Mouse (Mus musculus) liver, embryonic 11.5 days (tissue): ENCODE data around the gene Rora. TPM values are rescaled to one million over a fixed set of nuclear protein-coding genes. Genes with fewer than 3 reads are reported as not detected.

ENCODE experiments used
- ATAC-seq: fragments of 200-750 bp; cut with Nextera tagmentation; replicated peaks from 2 replicates; pipeline ENCODE4 v1.8.0; 2017; ENCODE audit warnings: moderate number of reproducible peaks, mild to moderate bottlenecking, moderate TSS enrichment, moderate library complexity; ENCODE audit not compliant: low FRiP score
- DNase-seq: peaks from one replicate; pipeline ENCODE4 v3.0.0-alpha.2; 2017; ENCODE audit warnings: low spot score
- H3K27ac ChIP-seq: fragments of 300-500 bp; sonication (generic); 2 replicates; pipeline ENCODE4 v1.5.1; 2014; ENCODE audit warnings: mild to moderate bottlenecking, low read depth, low read length, control low read depth
- H3K27me3 ChIP-seq: fragments of 300-500 bp; sonication (generic); replicated peaks from 2 replicates; pipeline ENCODE4 v1.6.1; 2014; ENCODE audit warnings: low read length, mixed read lengths; ENCODE audit not compliant: control insufficient read depth, insufficient read depth
- H3K36me3 ChIP-seq: fragments of 300-500 bp; sonication (generic); 2 replicates; pipeline ENCODE4 v1.6.1; 2014; ENCODE audit warnings: mild to moderate bottlenecking, low read length, moderate library complexity, mixed read lengths; ENCODE audit not compliant: control insufficient read depth, insufficient read depth
- H3K4me1 ChIP-seq: fragments of 300-500 bp; sonication (generic); replicated peaks from 2 replicates; pipeline ENCODE4 v1.6.1; 2014; ENCODE audit warnings: low read length, mixed read lengths; ENCODE audit not compliant: control insufficient read depth, insufficient read depth
- H3K4me2 ChIP-seq: fragments of 300-500 bp; sonication (generic); 2 replicates; pipeline ENCODE4 v1.6.1; 2014; ENCODE audit warnings: mild to moderate bottlenecking, control low read depth, moderate library complexity
- H3K4me3 ChIP-seq: fragments of 300-500 bp; sonication (generic); 2 replicates; pipeline ENCODE4 v1.5.1; 2014; ENCODE audit warnings: low read depth, low read length, control low read depth
- H3K9ac ChIP-seq: fragments of 300-500 bp; sonication (generic); 2 replicates; pipeline ENCODE4 v1.6.1; 2014; ENCODE audit warnings: low read depth, low read length, control low read depth
- H3K9me3 ChIP-seq: fragments of 300-500 bp; sonication (generic); 2 replicates; pipeline ENCODE4 v1.6.1; 2016; ENCODE audit warnings: low read length, inconsistent platforms, mixed read lengths; ENCODE audit not compliant: control insufficient read depth
- WGBS: fragments of 180-500 bp; shearing (Covaris S2); extraction: QIAGEN DNeasy Blood & Tissue Kit; methylation state at CpG from one replicate; pipeline ENCODE4 v1.1.7; 2014; 5-methylcytosine and 5-hydroxymethylcytosine counted together
- polyA plus RNA-seq: library from polyadenylated mRNA; unstranded; fragments of >200 nt; fragmentation: Nextera tagmentation; extraction: Ambion mirVana; gene quantifications from 2 replicates; pipeline ENCODE4 v1.2.1, GENCODE M21; 2014

Gene Rora
- polyA plus RNA-seq, 1 experiment from 2014 or later, result 4.3 TPM

DNA sequence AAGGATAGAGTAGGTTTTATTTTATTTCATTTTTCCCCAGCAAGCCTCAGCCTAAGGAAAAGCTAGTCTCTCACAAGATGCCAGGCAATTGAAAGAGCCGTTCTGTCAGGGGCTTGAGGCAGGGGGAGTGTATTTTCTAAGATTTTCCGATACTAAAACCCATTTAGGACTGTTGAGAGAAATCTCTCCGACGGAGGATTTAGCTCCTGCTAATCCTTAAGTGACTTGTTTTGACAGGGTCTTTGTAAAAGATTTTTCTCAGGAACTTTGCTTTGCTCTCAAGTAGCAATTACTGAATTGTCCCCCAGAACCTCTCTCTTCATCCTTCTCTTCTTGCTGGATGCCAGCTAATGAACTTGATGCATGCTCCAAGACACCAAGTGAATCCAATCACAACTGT lies 323.3 kb downstream of the Rora start:
- DNase-seq, result no peak
- no peak overlapping the region for H3K27ac ChIP-seq
- no peak for ATAC-seq
- H3K36me3 ChIP-seq, result no peaks in the 10 kb centered on the region
- no peak overlapping the region for H3K4me2 ChIP-seq
- WGBS, result 70% methylated on average over 4 of the region's 4 CpGs
- no peak overlapping the region for H3K9ac ChIP-seq
- H3K4me3 ChIP-seq, result no peak overlapping the region
- no peaks in the 10 kb centered on the region for H3K27me3 ChIP-seq
- no peaks in the 10 kb centered on the region; the same call in 1 of the 2 replicates for H3K4me1 ChIP-seq
- no peaks in the 10 kb centered on the region for H3K9me3 ChIP-seq

DNA sequence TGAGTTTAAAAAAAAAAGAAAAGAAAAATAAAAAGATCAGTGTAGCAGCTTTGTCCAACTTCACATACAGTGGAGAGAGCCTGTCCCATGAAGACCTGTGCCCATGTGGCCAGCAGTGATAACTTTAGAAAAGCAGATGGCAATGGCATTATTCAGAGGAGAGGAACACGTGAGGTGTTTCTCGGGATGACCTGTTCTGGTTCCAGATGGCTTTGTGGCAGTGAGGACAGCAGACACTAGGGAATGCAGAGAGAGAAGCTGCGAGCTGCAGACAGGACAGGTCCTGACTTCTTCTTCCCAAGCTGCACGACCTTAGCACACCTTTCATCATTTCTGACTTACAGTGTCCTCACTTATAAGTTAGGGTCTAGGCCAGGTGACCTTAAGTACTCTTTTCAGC lies 325.1 kb downstream of the Rora start:
- Histone ChIP-seq H3K27me3 (no peaks in the 10 kb centered on the region), H3K4me2 (no peak overlapping the region), H3K9me3 (no peaks in the 10 kb centered on the region), H3K4me1 (no peaks in the 10 kb centered on the region; the same call in 1 of the 2 replicates), H3K36me3 (no peaks in the 10 kb centered on the region), H3K4me3 (no peak overlapping the region), H3K27ac (no peak overlapping the region), H3K9ac (no peak overlapping the region)
- 63% methylated on average over 4 of the region's 4 CpGs for WGBS
- ATAC-seq (no peak), DNase-seq (no peak)

DNA sequence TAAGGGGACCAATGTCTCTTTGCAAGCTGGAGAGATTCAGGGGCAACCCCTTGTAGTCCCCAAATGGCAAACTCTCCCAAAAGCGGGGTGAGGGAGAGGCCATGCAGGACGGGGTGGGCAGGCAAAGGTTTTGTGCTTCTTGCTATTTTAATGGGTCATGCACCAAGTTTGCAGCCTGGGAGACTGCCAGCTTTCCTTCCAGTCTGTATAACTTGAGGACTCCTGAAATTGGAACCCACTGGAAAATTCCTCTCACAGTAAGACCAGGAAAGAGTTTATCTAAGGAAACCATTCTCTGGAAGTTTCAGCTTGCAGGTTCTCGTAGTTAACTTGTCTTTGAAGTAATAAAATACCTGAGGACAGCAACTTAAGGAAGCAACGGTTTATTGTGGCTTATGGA lies 326.5 kb downstream of the Rora start:
- H3K9me3 ChIP-seq, result no peaks in the 10 kb centered on the region
- H3K27ac ChIP-seq, result no peak overlapping the region
- DNase-seq, result no peak
- ATAC-seq, result no peak
- no peak overlapping the region for H3K9ac ChIP-seq
- H3K36me3 ChIP-seq, result no peaks in the 10 kb centered on the region
- H3K4me2 ChIP-seq, result no peak overlapping the region
- 80% methylated on average over 4 of the region's 4 CpGs for WGBS
- no peaks in the 10 kb centered on the region for H3K4me1 ChIP-seq
- H3K4me3 ChIP-seq, result no peak overlapping the region
- H3K27me3 ChIP-seq, result no peaks in the 10 kb centered on the region

DNA sequence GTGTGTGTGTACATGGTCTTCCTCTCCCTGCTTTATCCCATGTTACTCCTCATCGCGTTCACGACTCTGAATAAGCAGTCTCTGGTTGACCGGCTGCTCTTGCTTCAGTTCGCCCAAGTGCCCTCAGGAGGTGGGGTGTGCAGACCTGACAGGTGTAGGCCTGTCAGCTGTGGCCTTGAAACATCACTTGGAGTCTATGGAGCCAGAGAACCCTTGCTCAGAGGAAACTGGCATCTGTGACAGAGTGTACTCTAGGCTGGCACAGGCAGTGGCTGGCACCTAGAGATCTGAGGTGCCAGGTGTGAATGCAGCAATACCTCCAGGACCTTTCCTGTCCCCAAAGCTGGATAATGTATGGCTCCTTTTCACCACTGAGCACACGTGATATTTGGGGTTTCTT lies 331.5 kb downstream of the Rora start:
- Histone ChIP-seq H3K27ac (no peak overlapping the region), H3K9me3 (no peaks in the 10 kb centered on the region), H3K36me3 (no peaks in the 10 kb centered on the region), H3K27me3 (no peaks in the 10 kb centered on the region), H3K4me3 (no peak overlapping the region), H3K4me1 (no peaks in the 10 kb centered on the region), H3K9ac (no peak overlapping the region), H3K4me2 (no peak overlapping the region)
- 82% methylated on average over 6 of the region's 6 CpGs for WGBS
- DNase-seq (no peak), ATAC-seq (no peak)

DNA sequence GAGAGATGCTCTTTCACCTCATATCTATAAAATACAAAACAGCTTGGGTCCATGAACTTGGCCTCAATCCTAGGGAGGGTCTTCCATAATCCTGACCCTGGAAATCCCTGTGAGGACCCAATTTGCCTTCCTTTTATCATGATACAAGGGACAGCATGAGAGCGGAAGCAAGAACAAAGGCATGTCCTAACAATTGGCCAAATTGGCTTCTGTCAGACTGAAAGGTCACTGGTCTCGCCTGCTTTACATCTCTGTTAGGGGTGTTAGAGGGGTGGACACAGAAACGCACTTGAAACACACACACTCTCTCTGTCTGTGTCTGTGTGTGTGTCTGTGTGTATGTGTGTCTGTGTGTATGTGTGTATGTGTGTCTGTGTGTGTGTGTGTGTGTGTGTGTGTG lies 332.2 kb downstream of the Rora start:
- H3K27ac ChIP-seq, result no peak overlapping the region
- H3K4me2 ChIP-seq, result no peak overlapping the region
- H3K36me3 ChIP-seq, result no peaks in the 10 kb centered on the region
- H3K4me1 ChIP-seq, result no peaks in the 10 kb centered on the region
- H3K27me3 ChIP-seq, result no peaks in the 10 kb centered on the region
- H3K9me3 ChIP-seq, result no peaks in the 10 kb centered on the region
- DNase-seq (no peak), ATAC-seq (no peak)
- no peak overlapping the region for H3K9ac ChIP-seq
- no peak overlapping the region for H3K4me3 ChIP-seq
- WGBS, result 62% methylated on average over 3 of the region's 3 CpGs

GRCm38 (mm10) chr9:68987290-68988042 lies 333.9 kb downstream of the Rora start:
- no peak overlapping the region for H3K4me3 ChIP-seq
- H3K9me3 ChIP-seq, result no peaks in the 10 kb centered on the region

DNA sequence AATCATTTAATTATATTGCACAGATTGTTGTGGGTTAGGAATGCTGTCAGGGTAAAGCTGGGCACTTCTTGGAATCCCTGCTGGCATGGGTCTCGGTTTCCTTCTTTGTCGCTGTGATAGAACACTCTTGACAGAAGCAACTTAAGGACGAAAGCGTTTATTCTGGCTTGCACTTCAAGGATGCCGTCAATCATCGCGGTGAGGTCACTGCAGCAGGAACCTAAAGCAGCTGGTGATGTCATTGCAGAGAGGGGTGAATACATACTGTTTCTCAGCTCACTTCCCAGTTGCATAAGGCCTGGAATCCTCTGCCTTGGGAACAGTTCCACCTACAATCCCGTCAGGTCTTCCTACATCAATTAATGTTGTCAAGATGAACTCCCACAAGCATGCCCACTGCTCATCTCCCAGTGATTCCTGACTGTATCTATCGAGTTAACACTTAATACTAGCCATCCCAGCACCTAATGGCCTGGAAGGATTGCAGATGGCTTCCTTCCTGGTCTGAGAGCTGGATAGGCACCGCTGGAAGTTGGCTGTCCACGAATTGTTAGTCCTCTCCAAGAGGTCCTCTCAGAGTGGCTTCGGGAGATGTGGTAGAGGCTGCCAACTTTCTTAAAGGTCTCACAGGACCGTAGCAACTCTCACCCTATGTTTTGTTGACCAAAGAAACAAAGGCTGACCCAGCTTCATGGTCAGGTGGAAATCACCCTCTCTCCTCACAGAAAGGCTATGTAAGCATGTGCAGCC lies 334.8 kb downstream of the Rora start:
- Histone ChIP-seq H3K9ac (no peak overlapping the region), H3K27ac (no peak overlapping the region), H3K4me1 (no peaks in the 10 kb centered on the region), H3K27me3 (no peaks in the 10 kb centered on the region), H3K4me3 (no peak overlapping the region), H3K4me2 (no peak overlapping the region), H3K9me3 (no peaks in the 10 kb centered on the region), H3K36me3 (no peaks in the 10 kb centered on the region)
- WGBS, result 75% methylated on average over 13 of the region's 13 CpGs
- ATAC-seq, result no peak
- DNase-seq, result no peak

More at GRCm38 (mm10) chr9:68987290-68988042, 333.9 kb downstream of the Rora start:
- no peaks in the 10 kb centered on the region for H3K27me3 ChIP-seq
- no peak overlapping the region for H3K4me2 ChIP-seq
- no peak for ATAC-seq
- 81% methylated on average over 6 of the region's 6 CpGs for WGBS
- no peak for DNase-seq
- no peak overlapping the region for H3K9ac ChIP-seq
- no peaks in the 10 kb centered on the region for H3K36me3 ChIP-seq
- H3K27ac ChIP-seq, result no peak overlapping the region
- H3K4me1 ChIP-seq, result no peaks in the 10 kb centered on the region

- no peak for DNase-seq
- Histone ChIP-seq H3K36me3 (no peaks in the 10 kb centered on the region), H3K4me1 (no peaks in the 10 kb centered on the region), H3K27ac (no peak overlapping the region), H3K4me3 (no peak overlapping the region), H3K9ac (no peak overlapping the region), H3K9me3 (no peaks in the 10 kb centered on the region), H3K27me3 (no peaks in the 10 kb centered on the region), H3K4me2 (no peak overlapping the region)
- WGBS, result 70% methylated on average over 7 of the region's 7 CpGs
- ATAC-seq, result no peak
Observed at GRCm38 (mm10) chr9:68989885-68990449, 336.4 kb downstream of the Rora start.
